Mouse (Mus musculus): ENCODE measurements at regions not wholly inside any gene's neighbourhood (a gene's known extent, or its start where the extent isn't known, plus 50 kb on each side); places are given as distances from the start of the nearest gene placed in this dataset.

- no peak for TF ChIP-seq CEBPB (IDR thresholded peaks at IDR 0.05; ENCODE audit: low read depth)
- no peak for TF ChIP-seq CTCF (IDR thresholded peaks at IDR 0.05; ENCODE audit: control insufficient read depth, insufficient read depth, insufficient read length)
- TF ChIP-seq USF1 (IDR thresholded peaks at IDR 0.05; ENCODE audit: low read depth): no peak
- no peak for TF ChIP-seq MYOG (IDR thresholded peaks at IDR 0.05; ENCODE audit: control insufficient read depth, extremely low read depth, insufficient read length)
- TF ChIP-seq MAX (IDR thresholded peaks at IDR 0.05): no peak
- TF ChIP-seq MYOD1 (IDR thresholded peaks at IDR 0.05; ENCODE audit: control insufficient read depth, insufficient read length, low read depth): no peak
- no peak for TF ChIP-seq FOSL1 (IDR thresholded peaks at IDR 0.05; ENCODE audit: insufficient read depth, low read length, poor library complexity, severe bottlenecking)
Measured at GRCm38 (mm10) chr10:25677889-25678288, 141.8 kb upstream of the Smlr1 start.
